Mouse (Mus musculus) ES-CJ7 (cell line): ENCODE measurements around the gene Tgif1.

Experiments used
- DNase-seq: peaks from one replicate; pipeline ENCODE4 v3.0.0; 2011; ENCODE audit warnings: low read depth, low spot score

Gene Tgif1

DNA sequence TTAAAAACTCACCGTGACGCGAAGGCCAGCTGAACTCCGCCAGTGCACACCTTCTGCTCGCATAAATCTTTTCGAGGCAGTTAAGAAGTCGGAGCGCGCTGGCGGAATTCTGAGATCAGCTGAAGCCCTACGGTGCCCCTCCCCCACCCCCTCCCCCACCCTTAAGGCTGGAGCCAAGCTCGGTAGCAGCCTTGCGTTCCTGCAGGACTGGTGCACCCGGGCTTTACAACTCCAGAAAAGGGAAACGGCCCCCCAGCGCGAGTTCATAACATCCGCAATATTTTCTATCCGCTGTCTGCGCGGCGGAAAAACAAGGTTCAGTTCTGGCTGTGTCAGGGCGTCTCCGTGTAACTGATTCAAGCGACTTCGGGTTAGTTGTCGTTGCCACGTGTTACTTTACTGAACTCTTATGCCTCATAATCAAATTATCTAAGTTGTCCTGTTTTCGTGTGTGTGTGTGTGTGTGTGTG, at the start of gene Tgif1:
Gene Tgif1 (minus strand): TSS at position 111 of the 470 bp plus-strand sequence.
- peak; percentile 82 for DNase-seq

DNA sequence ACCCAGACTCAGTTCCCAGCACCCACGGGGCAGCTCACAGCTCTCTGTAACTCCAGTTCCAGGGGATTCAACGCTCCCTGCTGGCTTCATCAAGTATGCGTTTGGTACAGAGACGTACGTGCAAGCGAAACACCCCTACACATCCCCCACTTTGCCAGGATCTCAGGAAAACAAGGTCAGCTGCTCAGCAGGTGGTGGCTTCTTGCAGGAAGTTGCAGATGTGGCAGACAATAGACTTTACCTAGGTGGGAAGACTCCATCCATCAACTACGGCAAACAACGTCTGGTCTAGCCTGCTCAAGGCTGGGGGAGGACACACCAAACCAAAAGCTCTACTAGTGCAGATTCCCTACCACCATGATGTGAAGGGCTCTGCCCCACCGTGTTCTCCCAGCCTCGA, 47.3 kb upstream of the Tgif1 start:
- peak; percentile 100 for DNase-seq

DNA sequence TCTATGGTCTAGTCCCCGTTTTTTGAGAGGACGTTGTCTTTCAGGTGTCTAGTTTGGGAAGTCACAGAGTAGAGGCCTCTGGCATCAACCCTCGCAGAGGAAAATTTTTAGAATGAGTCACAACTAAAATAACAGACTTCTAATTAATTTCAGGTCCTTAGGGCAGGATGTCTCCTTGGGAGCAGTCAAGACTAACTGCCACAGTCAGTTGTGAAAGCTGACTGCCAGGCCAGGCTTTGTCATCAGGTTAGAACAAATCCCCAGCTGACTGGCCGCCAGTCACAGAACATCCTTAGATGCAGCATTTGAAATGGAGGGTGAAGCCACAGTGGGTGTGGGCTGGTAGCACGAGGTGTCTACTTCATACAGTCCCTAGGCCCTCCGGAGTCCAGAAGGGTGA, 46.3 kb upstream of the Tgif1 start:
- no peak for DNase-seq

DNA sequence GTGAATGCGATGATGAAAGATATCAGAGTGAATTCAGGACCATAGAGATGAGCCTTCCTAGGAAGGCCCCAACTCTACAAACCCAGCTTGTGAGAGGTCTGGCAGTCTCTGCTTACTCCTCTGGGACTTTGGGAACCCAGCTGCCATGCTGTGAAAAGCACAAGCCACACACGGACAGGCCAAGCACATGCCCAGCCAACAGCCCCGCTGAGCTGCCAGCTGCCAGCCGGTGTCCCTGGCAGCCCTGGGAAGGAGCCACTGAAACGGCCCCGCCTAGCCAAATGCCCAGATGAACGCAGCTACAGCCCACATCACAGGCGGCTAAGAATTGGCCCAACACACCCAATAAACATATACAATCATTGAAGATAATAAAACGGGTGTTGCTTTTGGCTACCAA, 41.5 kb upstream of the Tgif1 start:
- DNase-seq, result no peak

DNA sequence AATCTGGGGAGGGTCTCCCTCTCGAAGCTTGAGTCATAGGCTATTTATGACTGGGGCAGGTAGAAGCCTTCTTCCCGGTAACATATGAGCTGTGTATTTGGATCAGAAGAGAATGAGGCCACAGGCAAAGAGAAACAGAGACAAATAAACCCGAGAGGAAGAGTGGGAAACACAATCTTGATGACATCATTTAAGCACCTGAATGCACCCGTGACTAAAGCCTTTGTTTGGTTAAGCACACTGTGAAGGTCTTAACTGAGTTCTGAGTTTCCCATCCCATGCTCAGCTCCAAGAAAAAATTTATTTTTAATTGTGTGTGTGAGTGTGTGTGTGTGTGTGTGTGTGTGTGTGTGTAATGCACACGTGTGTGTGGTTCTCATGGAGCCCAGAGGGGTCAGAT, 39.8 kb upstream of the Tgif1 start:
- DNase-seq, result no peak

DNA sequence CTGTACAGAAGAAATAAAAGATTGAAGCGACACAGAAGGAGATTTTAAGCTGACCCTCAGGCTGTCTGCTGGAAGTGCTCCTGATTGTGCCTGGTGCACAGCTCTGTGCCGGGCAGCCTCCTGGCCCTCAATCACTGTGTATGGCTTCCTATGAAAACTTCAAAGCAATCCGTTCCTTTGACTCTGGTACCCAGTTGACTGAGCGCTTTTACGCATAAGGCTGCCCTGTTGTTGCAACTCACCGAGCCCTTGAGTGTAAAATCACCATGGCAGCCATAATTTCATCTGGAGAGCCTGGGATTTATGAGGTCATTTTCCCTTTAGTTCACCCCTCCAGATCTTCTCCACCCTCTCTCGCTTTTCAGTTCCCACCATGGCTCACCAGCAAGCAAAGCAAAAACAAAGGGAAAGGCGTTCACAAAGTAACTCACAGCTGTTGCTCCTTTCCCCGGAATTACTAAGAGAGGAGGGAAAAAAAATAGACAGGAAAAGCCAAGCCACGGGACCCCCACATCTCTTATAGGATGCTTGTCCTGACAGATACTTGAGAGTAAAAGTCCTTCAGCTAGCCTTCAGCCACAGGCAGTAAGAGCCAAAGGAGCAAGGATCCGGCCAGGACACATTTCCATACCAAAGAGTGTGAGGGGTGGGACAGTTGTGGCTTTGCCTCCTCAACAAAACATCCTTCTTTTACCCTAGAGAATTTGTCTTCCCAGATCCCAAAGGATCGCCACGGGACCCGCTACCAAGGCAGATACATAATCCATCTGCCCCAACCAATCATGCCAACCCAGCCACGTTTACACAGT, 39.1 kb upstream of the Tgif1 start:
- DNase-seq, result peak; percentile 84

DNA sequence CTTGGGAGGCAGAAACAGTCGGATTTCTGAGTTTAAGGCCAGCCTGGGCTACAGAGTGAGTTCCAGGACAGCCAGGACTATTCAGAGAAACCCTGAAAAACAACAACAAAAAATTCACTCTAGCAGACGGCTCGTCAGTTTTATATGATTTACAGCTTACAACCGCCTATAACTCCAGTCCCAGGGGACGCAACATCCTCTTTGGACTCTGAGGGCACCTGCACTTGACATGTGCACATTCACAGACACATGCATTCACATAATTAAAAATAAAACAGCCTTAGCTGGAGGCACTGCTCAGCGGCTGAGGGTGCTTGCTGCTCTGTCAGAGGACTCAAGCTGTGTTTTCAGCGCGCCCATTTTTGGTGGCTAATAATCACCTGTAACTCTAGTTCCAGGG, 37.2 kb upstream of the Tgif1 start:
- no peak for DNase-seq

DNA sequence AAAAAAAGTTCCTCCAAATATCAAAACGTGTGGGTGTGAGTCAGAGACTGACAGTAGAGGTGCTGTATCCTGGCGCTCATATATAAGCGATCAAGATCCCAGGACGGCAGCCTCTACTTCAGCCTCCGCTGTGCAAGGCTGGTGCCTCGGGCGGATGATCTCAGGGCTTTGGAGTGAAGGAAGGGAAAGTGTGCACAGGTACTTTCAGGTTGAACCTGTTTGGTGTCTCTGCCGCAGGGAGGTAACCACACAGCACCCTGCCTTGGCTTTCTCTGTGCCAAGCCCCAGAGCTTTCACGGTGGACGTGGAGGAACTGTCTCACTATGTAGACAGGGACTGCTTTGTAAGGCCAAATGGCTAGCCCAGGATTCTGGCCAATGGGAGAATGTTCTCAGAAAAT, 35.3 kb upstream of the Tgif1 start:
- DNase-seq, result no peak

DNA sequence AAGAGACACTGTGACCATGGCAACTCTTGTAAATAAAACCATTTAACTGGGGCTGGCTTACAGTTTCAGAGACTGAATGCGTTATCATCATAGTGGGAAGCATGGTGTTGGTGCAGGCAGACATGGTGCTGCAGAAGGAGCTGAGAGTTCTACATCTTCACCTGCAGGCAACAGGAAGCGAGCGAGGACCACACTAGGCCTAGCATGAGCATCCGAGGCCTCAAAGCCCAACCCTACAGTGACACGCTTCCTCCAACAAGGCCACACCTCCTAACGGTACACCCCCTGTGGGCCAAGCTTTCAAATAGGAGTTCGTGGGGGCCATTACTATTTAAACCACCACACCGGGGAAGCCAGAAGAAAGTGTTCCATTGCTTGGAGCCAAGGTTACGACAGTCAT, 34.5 kb upstream of the Tgif1 start:
- DNase-seq, result no peak

DNA sequence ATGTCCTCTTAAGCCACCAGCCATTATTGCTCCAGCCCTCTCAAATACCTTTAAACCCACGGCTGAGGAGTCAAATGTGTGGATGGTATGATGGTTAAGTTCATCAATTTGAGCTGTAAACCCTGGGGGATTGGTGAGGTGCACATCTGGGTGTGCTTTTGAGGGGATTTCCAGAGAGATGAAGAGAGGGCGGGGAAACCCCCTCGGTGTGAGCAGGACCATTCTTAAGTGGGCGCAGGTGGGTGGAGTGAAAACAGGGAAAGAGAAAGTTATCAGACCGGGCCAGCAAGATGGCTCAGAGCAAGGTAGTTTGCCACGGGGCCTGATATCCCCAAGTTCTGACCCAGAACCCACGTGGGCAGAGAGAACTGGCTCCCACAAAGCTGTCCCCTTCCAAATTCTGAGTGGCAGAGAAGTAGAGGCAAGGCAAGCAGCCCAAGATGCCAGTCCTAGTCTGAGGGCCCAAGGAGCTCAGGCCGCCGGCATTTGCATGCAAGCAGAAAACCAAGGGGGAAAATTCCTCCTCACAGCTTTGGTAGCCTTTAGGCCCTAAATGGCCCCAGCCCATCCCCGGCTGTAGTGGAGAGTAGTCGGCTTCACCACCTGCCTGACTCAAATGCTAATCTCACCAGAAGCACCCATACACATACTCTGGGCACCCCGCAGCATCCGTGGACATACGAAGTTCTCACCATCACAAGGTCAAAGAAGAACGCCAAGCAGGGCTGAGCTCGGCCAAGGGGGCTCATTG, 33.5 kb upstream of the Tgif1 start:
- DNase-seq, result no peak

DNA sequence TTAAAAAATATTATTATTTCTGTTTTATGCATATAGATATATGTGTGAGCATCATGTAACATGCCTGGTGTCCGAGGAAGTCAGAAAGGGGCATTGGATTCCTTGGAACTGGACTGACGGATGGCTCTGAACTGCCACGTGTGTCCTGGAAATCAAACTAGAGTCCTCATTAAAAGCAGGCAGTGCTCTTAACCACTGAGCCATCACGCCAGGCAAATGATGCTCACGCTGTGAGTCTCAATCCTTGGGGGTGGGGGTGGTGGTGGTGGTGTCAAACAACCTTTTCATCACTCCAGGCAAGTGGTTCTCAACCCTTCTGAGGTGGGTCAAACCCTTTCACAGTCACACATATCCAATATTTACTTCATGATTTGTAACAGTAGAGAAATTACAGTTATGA, 32.5 kb upstream of the Tgif1 start:
- no peak for DNase-seq

DNA sequence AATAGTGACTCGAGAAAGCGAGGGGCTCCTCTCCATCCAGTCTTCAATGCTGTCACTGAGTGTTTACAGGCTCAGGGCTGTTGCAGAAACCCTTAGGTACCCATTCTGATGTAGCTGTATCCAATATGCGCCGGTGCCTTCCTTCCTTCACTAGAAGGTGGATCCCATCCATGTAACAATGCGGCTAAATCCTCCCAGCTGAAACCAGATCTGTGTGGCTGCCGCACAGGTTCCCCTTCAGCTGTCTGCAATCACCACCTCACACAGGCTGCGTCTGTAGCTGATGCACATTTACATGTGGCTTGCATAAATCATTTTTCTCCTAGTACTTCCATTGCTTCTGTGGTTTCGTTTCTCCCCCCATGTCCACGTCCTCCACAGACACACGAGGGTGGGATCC, 28.6 kb upstream of the Tgif1 start:
- no peak for DNase-seq

DNA sequence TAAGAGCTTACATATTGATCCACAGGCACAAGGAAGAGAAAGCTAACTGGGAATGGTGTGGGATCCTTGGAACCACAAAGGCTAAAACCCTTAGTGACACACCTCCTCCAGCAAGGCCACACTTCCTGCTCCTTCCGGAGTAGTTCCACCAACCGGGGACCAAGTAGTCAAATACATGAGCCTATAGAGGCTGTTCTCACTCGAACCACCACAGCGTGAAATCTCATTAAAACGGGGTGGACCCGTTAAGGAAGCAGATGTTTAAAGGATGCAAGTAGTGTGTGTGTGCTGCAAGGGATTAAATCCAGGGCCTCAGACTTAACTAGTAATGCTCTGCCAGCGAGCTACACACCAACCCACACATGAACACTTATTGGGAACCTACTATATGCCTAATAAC, 27.8 kb upstream of the Tgif1 start:
- no peak for DNase-seq

DNA sequence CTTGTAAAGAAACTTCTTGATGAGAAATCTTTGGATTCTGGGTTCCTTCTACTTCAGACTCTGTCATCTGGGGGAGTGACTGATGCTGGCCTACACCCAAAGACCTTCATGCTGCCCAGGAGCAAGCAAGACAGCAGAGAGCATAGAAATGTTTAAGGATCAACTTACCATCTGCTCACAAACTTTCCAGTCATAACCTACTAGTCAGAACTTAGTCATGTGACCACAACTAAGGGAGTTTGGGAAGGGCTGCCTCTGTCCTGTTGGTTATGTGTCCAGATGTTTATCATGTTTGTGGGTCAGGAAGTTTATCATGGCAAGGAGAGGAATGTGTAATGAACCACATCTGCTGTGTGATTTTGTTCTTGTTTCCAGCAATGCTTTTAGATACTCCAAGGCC, 24.9 kb upstream of the Tgif1 start:
- DNase-seq, result no peak

DNA sequence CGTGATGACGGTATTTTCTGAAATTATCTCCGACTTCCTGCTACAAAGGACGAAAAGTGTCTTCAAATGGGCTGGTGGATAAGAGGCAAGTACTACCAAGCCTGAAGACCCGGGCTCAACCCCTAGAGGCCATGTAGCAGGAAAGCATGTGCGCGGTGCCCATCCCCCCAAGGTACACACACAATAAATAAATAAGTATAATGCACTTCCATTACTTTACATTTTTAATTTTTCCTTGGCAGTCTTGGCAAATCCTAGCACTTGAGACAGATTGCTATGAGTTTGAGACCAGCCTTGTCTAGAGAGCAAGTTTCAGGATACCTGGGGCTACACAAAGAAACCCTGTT, 20.4 kb upstream of the Tgif1 start:
- DNase-seq, result peak; percentile 82

DNA sequence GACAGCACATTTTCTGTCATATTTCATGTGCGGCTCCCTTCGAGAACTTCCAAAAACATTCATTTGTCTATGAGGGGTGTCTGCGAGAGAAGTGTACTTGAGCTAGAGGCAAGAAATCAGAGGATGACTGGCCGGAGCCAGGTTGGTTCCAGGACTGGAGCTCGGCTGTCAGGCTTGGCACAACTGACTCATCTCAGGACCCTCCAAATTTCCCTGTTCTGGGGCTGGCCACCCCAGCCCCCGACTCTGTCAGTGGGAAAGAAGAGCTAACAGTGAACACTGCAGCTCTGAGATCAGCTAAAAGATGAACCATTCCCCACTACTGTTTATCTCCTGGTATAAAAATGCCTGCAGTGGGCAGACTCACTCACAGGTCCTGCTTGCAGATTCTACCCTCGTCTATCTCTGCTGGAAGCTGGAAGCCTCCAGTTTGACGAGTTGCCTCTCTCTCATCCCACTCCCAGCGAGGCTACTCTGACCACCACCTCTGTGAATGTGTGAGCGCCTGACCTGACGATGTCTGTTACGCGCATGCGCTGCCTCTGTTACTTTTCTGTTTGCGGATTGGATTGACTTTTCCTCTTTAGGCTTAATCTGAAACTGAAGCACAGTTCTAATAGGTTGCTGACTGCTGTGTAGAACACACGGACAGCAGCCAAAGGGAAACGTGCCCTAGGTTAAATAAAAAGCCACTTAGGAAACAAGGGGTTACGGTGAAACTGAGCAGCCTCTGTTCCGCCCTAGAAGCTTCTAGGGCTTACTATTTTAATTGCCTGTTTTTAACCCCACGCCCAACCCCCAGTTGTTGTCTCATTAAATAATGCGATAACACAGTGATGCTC, 19.8 kb upstream of the Tgif1 start:
- DNase-seq, result peak; percentile 94

DNA sequence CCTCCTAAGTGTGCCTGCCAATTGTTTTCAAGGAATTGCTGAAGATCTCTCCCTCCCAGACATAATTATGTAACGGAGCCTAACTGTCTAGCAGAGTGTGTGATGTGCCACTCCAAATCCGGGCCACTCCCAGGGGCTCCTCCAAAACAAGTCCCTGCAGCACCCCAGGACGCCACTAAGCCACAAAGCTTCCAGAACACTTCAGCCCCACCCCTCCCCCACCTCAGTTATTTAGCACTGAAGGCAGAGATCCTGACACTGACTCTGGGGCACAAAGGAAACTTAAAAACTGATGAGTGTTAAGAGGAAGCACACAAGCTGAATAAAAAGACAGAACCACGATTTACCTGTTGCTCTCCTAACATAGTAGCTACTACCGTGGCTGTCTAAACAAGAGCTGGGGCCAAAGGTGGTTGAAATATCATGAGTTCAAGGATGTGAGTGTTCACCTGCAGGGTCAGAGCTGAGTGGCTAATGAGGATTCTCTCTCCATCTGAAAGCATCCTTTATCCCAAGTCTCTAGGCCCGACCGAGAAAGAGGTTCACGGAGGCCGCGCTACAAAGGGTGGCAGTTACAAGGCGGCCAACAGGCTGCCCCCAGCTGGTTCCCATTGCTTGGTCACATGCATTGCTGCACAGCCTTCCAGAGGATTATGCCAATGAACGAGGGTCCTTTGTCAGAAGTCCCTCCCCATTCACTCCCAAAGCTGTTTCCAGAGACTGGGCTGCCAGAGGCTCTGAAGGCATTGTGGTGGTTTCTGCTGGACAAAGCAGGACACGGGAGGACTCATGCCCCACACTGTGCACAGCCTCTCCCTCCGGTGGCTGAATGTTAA, 19.0 kb upstream of the Tgif1 start:
- DNase-seq, result peak; percentile 93

DNA sequence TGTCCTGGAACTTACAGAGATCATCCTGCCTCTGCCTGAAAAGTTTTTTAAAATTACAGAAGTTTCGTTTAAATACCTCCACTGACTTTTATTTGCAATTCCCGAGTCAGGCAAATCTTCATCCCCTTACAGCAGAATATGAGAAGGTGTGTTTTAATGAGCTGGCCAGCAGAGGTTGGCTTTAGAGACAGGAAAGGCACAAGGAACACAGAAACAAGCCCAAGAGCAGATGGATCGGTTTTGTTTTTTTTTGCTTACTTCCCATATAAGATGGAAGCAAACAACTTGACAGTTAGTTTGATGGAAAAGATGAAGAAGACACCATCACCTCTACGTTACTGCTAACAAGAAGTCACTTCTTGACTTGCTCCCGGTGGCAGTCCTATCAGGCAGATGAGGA, 18.3 kb upstream of the Tgif1 start:
- DNase-seq, result no peak

DNA sequence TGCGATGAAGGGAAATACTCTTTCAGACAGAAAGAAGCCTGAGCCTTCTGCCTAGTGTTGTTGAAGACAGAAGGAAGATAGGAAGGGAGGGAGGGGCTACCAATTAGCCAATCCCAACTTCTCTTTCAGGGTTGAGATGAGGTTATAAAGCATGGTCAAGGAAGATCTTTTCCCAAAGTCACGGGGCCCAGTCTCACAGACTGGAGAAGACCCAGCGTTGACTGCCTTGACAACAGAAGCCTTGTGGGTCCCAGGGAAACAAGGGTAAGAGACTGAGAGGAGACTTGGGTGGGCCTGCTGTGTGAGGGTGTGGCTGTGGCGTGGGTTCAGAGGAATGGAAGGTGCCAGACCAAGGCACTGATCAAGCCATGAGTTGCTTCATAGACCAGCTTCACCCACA, 17.2 kb upstream of the Tgif1 start:
- peak; percentile 69 for DNase-seq

DNA sequence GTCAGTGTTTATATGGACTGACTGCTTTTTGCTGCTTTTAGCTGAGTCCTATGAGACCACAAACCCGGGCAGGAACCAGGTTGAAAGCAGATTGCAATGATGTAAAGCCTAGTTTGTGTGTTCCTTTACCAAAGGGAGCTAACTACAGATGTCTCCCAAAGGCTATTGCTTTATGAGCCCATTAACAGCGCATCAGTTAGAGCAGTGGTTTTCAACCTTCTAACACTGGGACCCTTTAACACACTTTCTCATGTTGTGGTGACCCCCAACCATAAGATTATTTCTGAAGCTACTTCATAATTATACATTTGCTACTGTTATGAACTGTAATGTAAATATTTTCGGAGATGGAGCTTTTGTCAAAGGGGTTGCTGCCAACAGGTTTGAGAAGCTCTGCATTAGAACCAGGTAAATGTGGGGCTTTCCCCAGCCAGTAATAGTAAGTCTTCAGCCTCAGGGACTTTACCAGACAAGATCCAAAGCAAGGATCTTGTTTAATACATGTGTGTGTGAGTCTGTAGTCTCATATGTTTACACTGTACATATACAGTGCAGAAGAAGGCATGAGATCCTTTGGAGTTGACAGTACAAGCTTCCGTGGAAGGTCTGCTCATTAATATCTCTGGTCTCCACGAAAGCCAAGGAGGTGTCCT, 15.4 kb upstream of the Tgif1 start:
- no peak for DNase-seq
